Mouse (Mus musculus) liver (tissue): ENCODE results near the gene Sec14l1.

ENCODE experiments used
- DNase-seq: peaks from one replicate; pipeline ENCODE4 v3.0.0-alpha.2; 2020; ENCODE audit warnings: mixed read lengths

The Sec14l1 gene

DNA sequence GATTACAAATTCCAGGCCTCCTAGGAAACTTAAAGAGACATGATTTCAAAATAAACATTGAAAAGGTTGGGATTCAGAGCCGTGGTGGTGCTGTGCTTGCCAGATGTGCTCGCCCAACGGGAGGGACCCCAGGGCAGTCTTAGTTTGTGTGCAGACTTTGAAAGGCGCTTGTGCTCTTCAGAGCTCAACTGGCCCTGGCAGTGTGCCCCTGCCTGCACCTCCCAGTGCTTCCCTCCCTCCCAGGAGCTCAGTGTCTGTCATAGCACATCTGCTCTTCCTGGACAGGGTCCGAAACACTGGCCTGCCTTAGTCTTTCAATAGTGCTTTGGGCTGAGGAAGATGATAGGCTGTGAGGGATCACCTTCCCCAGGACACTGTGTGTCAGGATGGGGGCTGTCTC lies 15.9 kb downstream of the Sec14l1 start:
- no peak for DNase-seq

DNA sequence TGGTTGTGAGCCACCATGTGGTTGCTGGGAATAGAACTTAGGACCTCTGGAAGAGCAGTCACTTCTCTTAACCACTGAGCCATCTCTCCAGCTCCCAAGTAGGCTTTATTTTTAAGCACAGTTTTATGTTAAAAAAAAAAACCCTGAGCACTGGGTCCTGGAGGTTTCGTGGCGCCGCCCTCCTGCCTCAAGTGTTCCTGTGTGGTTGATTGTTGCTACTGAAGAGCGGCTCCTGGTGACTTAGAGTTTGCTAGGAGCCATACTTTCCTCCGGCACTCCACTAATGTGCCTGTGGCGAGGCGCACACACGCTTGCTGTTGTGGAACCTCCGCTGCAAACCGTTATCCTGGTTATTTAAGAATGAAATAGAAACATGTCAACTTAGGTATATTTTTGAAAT lies 16.5 kb downstream of the Sec14l1 start:
- no peak for DNase-seq

DNA sequence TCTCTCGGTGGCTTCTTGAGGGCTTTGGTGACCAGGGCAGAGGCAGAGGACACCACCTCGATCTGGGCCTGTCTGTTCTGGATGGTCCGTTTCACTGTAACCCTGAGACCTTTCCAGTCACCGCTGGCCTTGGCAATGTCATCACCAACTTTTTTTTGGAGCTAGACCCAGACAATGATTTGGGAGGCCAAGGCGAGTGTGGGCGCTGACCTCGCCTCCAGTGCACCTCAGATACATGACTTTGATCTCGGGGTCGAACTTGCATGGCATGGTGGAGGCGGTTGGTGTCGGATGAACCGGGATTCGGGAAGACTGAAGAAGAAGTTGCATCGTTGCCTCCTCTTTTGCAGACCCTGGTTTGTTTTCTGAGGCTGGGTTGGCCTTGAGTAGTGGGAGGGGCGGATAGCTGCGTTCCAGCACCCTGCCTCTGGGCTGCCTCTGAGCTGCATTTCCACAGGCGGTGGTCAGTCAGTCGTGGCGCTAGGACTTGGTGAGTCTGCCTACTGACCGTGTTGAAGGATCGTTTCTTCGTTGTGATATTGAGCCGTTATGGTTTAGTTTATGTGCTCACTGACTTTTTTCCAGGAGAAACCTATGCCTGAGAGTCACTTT lies 19.9 kb downstream of the Sec14l1 start:
- DNase-seq: no peak

DNA sequence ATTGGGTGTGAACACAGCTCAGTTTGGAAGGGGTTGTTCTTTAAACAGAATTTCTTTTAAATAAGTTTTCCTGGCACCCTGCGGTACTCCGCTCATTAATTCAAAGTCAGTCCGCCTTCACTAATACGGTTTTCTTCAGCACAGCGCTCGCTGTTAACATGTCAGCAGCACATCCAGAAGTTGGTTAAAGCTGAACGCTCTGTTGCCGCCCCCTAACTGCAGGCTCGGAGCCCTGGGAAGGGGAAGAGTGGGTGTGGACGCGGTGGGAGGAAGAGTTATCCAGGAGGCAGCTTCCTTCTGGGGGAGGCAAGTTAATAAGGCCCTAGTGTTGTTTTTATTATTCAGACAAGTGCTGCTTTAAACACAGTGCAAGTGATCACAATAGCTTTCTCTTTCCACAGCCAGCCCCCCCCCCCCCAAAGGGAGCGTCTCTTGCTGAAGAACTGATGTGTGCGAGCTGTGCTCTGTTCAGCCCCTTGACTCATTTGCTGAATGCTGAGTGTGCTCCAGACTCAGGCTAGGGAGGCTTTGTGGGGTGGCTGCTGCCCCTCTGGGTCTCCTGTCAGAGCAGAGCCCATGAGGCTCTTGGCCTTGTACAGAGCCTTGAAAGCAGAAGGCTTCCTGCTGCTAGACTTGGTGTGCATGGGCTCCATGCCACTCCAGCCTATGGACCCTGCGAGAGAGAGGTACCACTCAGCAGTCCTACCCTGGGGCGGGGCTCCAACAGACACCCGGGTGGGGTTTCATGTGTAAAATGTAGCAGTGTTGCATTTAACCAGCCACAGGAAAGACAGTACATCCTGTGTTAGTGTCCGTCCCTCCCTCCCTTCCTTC lies 20.7 kb downstream of the Sec14l1 start:
- no peak for DNase-seq

DNA sequence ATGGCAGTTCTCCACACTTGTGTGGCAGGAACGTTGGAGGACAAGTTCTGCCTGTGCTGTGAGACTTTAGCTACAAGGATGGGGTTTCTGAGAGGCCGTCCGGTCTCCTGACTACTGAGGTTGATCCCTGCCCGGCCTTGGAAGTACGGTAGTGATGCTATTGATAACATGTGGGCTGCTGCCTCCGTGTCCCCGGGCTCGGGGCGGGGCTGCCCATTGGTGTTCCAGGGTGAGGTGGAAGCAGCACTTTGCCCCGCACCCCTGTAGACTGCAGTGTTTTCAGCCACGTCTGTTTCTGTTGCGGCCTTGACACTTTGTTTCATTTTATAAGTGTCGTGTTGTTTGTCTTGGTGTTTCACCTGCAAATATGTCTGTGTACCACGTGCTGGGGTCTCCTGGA lies 21.9 kb downstream of the Sec14l1 start:
- DNase-seq: no peak

DNA sequence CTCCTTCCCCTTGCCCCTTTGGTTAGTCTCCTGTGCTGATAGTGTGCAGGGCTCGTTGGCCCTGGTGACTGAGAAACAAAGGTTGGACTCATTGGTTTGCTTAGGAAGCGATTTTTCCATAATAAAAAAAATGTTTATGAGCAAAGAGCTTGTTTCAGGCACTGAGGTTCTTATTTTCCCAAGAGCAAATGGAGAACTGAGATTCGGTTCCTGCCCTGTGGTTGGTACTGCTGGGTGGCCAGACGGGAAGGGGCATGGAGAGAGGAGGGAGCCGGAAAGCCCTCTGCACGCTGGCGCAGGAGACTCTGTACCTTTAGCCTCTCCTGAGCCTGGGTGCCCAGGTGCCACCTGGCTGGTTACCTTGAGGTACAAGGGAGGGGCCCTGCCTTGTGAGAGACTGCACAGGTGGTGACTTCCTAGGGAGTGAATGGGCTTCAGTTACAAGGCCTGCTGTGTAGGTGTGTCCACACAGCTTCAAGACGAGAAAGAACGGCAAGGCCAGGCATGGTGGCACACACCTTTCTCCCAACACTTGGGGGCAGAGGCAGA lies 23.3 kb downstream of the Sec14l1 start:
- no peak for DNase-seq

DNA sequence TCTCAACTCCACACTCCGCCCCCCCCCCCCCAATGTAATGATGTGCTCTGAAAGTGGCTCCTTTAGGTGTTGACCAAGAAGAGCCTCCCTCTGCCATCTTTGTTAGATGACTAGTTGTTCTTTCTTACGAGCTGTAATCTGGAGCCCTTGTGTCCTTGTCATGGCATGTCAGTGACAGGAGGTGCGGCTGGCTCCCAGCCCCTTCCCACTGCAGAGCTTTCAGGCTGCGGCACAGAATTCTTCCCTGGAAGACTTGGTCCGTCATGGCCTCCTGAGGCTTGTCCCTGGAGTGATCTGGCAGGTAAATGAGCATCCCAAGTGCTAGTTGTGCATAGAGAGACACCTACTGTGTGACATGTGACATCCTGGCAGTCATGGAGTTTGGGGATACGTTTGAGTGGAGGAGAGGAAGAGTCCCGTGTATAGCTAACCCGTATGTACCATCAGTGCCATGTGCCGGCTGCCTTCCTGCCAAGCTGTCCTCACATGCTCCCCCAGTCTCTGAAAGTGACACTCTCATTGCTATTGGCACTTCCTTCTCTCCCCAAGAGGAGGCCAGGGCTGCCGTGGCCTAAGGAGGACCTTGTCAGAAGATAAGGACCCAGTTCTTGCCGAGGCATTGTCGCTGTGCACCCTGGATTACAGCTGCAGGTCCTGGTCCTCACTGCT lies 24.0 kb downstream of the Sec14l1 start:
- no peak for DNase-seq

GRCm38 (mm10) chr11:117141376-117142001 lies 26.5 kb downstream of the Sec14l1 start:
- no peak for DNase-seq

DNA sequence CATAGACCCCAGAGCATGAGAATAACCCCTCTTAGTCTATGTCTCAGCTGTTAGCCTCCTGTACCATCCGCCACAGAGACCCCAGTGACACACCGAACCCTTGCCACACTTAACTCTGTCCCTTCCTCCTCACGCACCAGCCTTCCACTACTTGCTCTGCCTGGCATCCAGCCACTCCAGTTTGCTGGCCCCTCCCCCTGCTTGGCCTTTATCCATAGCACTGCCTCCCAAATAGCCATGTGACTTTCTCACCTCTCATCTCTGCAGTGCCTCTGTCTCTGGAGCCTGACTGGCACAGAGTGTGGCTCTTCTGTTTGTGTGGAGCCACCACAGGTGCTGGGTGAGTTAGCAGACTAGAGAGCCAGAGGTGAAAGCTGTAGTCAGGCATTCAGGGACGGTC lies 27.5 kb downstream of the Sec14l1 start:
- no peak for DNase-seq

- no peak for DNase-seq
Measured at GRCm38 (mm10) chr11:117145451-117146117, 30.6 kb downstream of the Sec14l1 start.

- DNase-seq: no peak
Measured at GRCm38 (mm10) chr11:117146118-117146506, 31.1 kb downstream of the Sec14l1 start.

GRCm38 (mm10) chr11:117146776-117147536 lies 32.0 kb downstream of the Sec14l1 start:
- no peak for DNase-seq

DNA sequence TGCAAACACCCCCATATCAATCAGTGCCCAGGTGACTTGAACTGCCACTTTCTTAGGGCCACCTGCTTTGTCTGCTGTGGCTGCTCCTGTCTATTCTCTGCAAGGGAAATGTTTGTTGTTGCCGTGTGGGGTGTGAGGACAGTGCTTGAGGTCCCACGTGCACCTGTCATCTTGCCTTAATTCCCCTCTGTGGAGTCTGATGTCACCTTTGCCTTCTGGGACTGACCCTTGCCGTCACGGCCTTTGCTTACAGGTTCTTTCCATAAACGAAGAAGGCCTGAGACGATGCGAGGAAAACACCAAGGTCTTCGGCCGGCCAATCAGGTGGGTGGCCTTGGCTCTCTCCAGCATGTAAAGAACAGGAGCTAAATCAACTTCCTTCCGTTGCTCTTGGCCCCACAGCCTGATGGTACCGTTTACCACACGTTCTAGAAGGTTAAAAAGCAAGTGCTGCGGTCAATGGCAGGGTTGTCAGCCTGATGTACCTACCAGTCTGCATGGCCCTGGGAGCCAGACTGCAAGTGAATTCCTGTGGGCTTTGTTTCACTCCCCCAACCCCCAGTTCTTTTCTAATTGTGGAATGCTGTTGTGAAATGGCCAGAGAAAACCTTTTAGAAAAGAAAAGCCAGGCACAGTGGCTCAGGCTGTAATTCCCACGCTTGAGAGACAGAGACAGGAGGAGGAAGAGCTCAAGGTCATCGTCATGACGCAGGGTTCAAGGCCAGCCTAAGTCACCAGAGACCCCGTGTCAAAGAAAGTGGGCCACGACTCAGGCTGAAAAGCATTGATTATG lies 34.1 kb downstream of the Sec14l1 start:
- no peak for DNase-seq

DNA sequence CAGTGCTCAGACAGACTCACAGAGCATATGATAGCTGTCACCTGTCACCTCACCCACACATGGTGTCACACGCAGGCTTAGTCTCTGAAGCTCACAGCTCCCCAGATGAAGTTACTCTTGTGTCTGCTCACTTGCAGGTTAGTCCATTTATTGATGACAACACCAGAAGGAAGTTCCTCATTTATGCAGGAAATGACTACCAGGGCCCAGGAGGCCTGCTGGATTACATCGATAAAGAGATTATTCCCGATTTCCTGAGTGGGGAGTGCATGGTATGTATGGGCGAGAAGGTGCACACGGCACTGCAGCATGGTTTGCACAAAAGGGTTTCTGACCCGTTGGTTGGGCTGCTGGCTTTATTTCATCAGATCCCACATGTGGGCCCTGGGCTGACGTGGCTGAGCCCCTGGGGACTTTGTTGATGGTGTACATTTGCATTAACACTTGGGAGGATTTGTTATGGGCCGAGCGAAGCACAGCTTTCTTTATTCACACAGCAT lies 35.5 kb downstream of the Sec14l1 start:
- DNase-seq: no peak

GRCm38 (mm10) chr11:117151461-117151860 lies 36.5 kb downstream of the Sec14l1 start:
- no peak for DNase-seq

DNA sequence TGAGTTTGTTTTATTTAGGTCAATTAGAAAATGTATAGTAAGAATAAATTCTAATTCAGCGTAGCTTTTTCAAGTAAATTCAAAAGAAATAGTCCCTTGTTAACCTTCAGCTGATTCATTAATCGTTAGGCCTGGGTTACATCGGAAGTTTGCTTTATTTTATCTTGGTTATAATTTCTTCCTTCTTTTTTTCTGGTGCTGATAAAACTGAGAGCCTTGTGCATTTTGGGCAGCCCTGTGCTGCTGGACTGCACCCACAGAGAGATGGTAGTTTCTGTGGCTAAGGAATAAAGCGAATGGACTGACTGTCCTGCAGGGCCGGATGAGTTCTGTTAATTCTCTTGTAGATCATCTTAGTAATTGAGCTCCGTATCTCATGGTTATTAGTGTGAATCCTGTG lies 37.6 kb downstream of the Sec14l1 start:
- no peak for DNase-seq

DNA sequence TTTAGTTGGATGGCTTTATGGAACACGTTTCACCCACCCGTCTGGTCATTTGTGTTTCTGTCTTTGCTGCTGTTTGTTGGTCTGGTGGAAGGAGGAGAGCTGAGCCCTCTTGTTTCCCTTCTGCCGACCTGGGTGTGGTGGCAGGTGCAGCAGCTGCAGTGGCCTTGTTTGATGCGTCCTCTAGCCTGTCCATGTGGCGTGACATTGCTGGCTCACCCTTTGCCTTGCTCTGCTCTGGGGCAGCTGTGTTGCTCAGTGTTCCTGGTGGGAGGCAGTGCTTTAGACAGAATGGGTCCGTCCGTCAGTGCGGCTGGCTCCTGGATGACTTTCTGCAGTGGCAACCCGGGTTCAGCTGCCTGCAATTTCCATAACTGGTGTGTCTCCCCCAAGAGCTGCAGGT lies 38.6 kb downstream of the Sec14l1 start:
- DNase-seq: no peak

GRCm38 (mm10) chr11:117154088-117154815 lies 39.3 kb downstream of the Sec14l1 start:
- DNase-seq: no peak

DNA sequence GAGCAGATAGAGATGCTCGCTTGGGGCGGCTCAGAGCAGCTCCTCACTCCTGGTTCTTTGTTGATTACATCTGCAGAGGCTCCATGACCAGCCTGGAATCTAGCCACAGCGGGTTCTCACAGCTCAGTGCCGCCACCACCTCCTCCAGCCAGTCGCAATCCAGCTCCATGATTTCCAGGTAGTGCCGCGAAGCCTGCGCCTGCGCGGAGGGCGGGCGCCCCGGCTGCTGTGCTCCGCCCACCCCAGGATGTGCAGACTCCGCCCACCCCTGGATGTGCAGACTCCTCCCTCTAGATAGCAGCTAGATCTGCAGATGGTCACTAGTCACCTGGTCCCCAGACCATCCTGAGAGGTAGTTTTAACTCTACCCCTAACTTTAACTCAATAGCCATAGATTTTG lies 41.8 kb downstream of the Sec14l1 start:
- peak; percentile 73 for DNase-seq

GRCm38 (mm10) chr11:117158343-117158742 lies 43.4 kb downstream of the Sec14l1 start:
- DNase-seq: no peak
